Mouse (Mus musculus) splenic B cell, adult 2 months (primary cell): ENCODE measurements around the gene Sp1.
A peak's percentile ranks its signal among the peaks of the same experiment; 100 is the strongest.

Experiments
- DNase-seq: peaks from one replicate; pipeline ENCODE4 v3.0.0-alpha.2; 2011; ENCODE audit warnings: low read depth, low spot score
- H3K27me3 ChIP-seq: 2 replicates; pipeline ENCODE4 v1.6.1; 2012; ENCODE audit warnings: mild to moderate bottlenecking, low read length, moderate library complexity, mixed read lengths; ENCODE audit not compliant: control insufficient read depth, poor library complexity, insufficient read depth, severe bottlenecking
- H3K36me3 ChIP-seq: 2 replicates; pipeline ENCODE4 v1.6.1; 2012; ENCODE audit warnings: mild to moderate bottlenecking, low read length, moderate library complexity, mixed read lengths; ENCODE audit not compliant: control insufficient read depth, poor library complexity, insufficient read depth, severe bottlenecking

The Sp1 gene

DNA sequence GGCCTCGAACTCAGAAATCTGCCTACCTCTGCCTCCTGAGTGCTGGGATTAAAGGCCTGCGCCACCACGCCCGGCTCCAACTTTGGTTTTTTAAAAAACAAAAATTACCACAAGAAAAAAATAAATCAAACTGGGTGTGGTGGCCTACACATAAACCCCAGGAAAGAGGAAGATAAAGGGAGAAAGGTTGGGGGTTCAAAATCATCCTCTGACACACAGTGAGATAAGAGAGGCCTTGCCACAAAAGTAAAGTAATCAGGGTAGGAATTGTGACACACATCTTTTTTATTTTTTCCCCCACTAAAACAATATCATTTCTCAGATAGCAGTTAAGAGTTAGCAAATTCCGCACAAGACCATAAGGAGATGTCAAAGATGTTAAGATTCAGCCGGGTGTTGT is 22.3 kb upstream of the Sp1 start:
- Histone ChIP-seq H3K36me3 (no peaks in the 10 kb centered on the region), H3K27me3 (no peaks in the 10 kb centered on the region)
- no peak for DNase-seq

- Histone ChIP-seq H3K36me3 (no peaks in the 10 kb centered on the region), H3K27me3 (no peaks in the 10 kb centered on the region)
- peak; percentile 37 for DNase-seq
Observed at GRCm38 (mm10) chr15:102386640-102387039, 19.3 kb upstream of the Sp1 start.

GRCm38 (mm10) chr15:102388942-102389341 is 17.0 kb upstream of the Sp1 start:
- DNase-seq: no peak
- no peaks in the 10 kb centered on the region for H3K36me3 ChIP-seq
- no peaks in the 10 kb centered on the region for H3K27me3 ChIP-seq

GRCm38 (mm10) chr15:102392520-102392919 is 13.4 kb upstream of the Sp1 start:
- no peak for DNase-seq
- no peaks in the 10 kb centered on the region for H3K36me3 ChIP-seq

GRCm38 (mm10) chr15:102393584-102394014 is 12.3 kb upstream of the Sp1 start:
- H3K36me3 ChIP-seq: no peaks in the 10 kb centered on the region
- H3K27me3 ChIP-seq: no peaks in the 10 kb centered on the region
- peak; percentile 55 for DNase-seq

More at GRCm38 (mm10) chr15:102392520-102392919, 13.4 kb upstream of the Sp1 start:
- no peaks in the 10 kb centered on the region for H3K27me3 ChIP-seq

DNA sequence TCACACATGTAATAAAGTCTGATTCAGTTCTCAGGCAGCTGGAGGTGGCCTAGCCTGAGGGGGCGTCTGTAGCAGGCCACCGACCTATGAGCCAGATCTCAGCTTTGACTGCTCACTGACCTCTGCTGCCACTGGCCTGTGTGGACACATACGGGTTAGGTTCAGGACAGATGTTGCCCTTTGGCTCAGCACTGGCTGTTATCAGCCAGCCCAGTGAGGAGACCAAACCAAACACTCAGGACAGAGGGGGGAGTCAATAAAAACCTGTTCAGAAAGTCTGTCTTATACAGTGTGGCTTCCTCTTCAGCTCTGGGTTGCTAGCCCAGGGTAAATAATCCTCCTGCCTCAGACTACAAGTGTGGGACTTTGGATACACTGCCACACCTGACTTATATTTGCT is 10.9 kb upstream of the Sp1 start:
- no peaks in the 10 kb centered on the region for H3K36me3 ChIP-seq
- DNase-seq: no peak
- H3K27me3 ChIP-seq: no peaks in the 10 kb centered on the region

DNA sequence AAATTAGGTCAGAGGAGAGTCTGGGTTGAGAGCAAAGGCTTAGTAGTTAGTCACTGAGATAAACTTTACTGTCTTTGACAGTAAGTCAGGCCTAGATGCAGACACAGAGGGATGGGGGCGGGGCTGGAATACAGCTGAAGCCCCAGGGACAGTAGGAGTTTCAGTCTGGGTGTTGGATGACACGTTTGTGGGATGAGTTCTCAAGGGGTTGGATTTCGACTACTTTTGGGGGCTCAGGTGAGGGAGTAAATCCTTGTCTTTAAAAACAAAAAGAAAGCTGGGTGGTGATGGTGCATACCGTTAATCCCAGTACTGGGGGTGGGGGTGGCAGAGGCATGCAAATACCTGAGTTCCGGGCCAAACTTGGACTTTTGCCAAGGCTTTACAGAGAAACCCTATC is 7.3 kb upstream of the Sp1 start:
- DNase-seq: no peak
- H3K36me3 ChIP-seq: no peaks in the 10 kb centered on the region
- H3K27me3 ChIP-seq: no peaks in the 10 kb centered on the region

GRCm38 (mm10) chr15:102399229-102400221 is 6.4 kb upstream of the Sp1 start:
- peak; percentile 61 for DNase-seq
- Histone ChIP-seq H3K27me3 (no peaks in the 10 kb centered on the region), H3K36me3 (no peaks in the 10 kb centered on the region)

- Histone ChIP-seq H3K27me3 (no peaks in the 10 kb centered on the region), H3K36me3 (no peaks in the 10 kb centered on the region)
- DNase-seq: no peak
Observed at GRCm38 (mm10) chr15:102400476-102401045, 5.4 kb upstream of the Sp1 start.

DNA sequence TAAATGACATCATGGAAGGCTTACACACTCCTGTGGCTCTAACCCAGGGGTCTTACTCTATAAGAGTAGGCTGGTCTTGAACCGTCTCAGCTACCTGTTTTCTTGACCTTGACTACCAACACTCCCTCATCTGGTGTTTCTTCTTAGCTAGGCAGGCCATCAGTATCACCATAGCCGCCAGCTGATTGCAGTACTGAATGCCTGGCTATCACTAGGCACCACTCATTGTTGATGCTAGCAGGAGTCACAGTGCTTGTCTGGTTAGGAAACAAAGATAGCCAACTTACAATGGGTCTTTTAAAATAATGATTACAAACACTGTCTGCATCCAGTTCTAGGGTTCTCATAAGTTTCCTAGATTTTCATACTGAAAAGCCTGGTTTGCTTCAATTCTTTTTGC is 4.7 kb upstream of the Sp1 start:
- no peak for DNase-seq
- Histone ChIP-seq H3K36me3 (no peaks in the 10 kb centered on the region), H3K27me3 (no peaks in the 10 kb centered on the region)

DNA sequence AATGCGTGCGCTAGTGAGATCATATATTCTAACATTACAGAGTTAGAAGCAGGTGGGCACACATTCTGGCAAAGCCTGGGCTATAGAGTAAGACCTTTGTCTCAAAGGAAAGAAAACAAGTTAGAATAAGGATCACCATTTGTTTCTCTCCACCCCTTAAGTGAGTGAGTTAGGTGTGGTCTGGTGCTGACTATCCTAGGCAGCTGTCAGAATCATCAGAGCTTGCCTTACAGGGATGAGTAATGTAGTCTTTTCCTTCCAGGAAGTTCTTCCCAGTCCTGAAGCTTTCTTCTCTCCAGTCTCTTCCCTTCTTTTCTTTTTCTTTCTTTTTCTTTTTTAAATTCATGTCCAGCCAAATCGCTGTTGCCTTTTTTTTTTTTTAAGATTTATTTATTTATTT is 3.7 kb upstream of the Sp1 start:
- DNase-seq: no peak
- Histone ChIP-seq H3K27me3 (no peaks in the 10 kb centered on the region), H3K36me3 (no peaks in the 10 kb centered on the region)

DNA sequence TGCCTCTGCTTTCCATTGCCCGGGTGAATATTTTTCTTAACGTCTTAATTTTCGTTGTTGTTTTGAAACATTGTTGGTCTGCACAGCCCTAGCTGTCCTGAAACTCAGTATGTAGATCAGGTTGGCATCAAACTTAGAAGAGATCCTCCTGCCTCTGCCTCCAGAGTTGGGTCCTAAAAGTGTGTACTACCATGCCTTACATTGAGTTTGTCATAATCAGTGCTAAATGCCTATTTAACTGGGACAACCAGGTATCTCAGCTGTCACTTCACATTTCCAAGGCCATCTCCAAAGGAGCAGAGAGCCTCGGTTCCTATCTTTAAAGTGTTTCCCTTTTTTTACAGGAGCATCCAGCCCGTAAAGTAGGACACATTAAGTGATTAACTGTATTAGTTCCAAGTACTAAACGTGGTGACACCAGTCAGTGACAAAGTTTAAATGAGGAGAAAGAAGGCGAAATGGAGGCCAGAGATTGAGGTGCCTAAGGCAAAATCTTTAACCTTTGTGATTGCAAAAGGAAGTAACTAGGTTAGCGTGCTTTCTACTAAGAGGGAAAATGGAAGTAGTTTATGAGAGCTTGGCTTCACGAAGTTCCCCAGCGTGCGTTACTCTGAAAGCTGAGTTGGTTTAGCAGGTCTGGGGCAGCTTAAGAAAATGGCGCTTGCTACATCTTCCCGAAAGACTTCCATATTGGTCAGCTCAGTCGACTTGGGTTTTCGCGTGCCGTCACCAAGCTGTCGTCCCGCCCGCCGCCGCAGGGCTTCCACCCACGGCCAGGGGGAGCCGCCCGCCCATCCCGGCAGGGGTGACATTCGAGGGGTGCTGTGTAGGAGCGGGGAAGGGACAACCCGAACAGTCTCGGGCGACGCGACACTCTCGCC is 1.1 kb upstream of the Sp1 start:
- no peaks in the 10 kb centered on the region for H3K27me3 ChIP-seq
- peak; percentile 19 for DNase-seq
- peaks cover 9% of the 10 kb centered on the region for H3K36me3 ChIP-seq

DNA sequence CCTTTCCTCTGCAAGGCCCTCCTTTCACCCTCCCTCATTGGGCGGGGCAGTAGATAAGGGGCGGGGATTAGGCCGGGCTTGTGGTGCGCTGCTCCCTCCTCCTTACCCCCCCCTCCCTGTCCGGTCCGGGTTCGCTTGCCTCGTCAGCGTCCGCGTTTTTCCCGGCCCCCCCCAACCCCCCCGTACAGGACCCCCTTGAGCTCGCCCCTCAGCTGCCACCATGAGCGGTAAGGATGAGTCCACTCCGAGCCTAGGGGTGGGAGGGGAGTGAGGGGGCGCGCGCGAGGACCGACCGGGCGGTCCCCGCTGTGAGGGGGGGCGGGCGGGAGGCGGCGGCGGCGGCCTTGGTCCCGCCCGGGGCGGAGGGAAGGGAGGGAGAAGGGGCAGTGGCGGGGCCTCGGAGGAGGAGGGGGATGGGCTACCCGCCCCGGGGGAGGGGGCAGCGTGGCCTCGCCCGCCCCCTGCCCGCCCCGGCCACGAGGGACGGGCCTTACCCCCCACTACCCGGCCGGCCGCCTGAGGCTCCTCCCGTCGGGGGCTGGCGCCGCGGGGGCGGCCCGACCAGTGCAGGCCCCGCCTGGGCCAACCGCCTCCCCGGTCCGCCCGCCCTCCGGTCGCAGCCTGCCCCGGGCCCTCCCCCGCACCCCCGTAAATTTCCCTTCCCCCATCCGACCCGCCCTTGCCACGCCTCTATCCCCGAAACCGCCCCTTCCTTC is 411 bp downstream of the Sp1 start:
- DNase-seq: peak; percentile 86
- Histone ChIP-seq H3K36me3 (peaks cover 9% of the 10 kb centered on the region), H3K27me3 (no peaks in the 10 kb centered on the region)

GRCm38 (mm10) chr15:102406912-102407580 is 1.1 kb downstream of the Sp1 start:
- Histone ChIP-seq H3K36me3 (peaks cover 9% of the 10 kb centered on the region), H3K27me3 (no peaks in the 10 kb centered on the region)
- DNase-seq: no peak
